Mouse (Mus musculus) MEL (cell line): ENCODE results near the gene Bcas3. TPM values are rescaled to one million over a fixed set of nuclear protein-coding genes. Genes with fewer than 3 reads are reported as not detected.

Experiments used
- DNase-seq: peaks from one replicate; pipeline ENCODE4 v3.0.0; 2011; ENCODE audit warnings: low read depth, low spot score
- H3K27ac ChIP-seq: 2 replicates; pipeline ENCODE4 v1.5.1; 2012; ENCODE audit warnings: low read depth, mild to moderate bottlenecking, control low read depth, low read length, moderate library complexity; ENCODE audit not compliant: control insufficient read depth
- H3K27me3 ChIP-seq, 2 experiments: fragments of 150-350 bp in 1 of 2; sonication (generic) in 1 of 2; 2 replicates each; pipeline ENCODE4 v1.6.1; 2012; ENCODE audit warnings: low read length in 2 of 2, mild to moderate bottlenecking in 2 of 2, improper control_type of control experiment in 1 of 2, moderate library complexity in 1 of 2; ENCODE audit not compliant: insufficient read depth in 2 of 2, control insufficient read depth in 1 of 2
- H3K36me3 ChIP-seq, 2 experiments: 2 replicates each; pipeline ENCODE4 v1.6.1; 2012 to 2014; ENCODE audit warnings: low read length in 2 of 2, improper control_type of control experiment in 1 of 2, inconsistent platforms in 1 of 2, mild to moderate bottlenecking in 1 of 2; ENCODE audit not compliant: insufficient read depth in 2 of 2, control insufficient read depth in 1 of 2
- H3K4me1 ChIP-seq, 2 experiments: fragments of 150-350 bp in 1 of 2; sonication (generic) in 1 of 2; 2 replicates each; pipeline ENCODE4 v1.6.1; 2012; ENCODE audit warnings: low read length in 2 of 2, improper control_type of control experiment in 1 of 2, mild to moderate bottlenecking in 1 of 2; ENCODE audit not compliant: insufficient read depth in 2 of 2, control insufficient read depth in 1 of 2
- H3K4me3 ChIP-seq, 2 experiments: fragments of 150-350 bp in 1 of 2; sonication (generic) in 1 of 2; 2 replicates each; pipeline ENCODE4 v1.5.1; 2012; ENCODE audit warnings: low read depth in 2 of 2, low read length in 2 of 2, mild to moderate bottlenecking in 2 of 2, moderate library complexity in 2 of 2, control low read depth in 1 of 2, improper control_type of control experiment in 1 of 2; ENCODE audit not compliant: control insufficient read depth in 1 of 2, insufficient read depth in 1 of 2
- H3K79me2 ChIP-seq: 2 replicates; pipeline ENCODE4 v1.6.1; 2012; ENCODE audit warnings: mild to moderate bottlenecking, low read length, moderate library complexity; ENCODE audit not compliant: control insufficient read depth, poor library complexity, insufficient read depth
- H3K9ac ChIP-seq: 2 replicates; pipeline ENCODE4 v1.6.1; 2012; ENCODE audit warnings: low read depth, mild to moderate bottlenecking, control low read depth, low read length, moderate library complexity; ENCODE audit not compliant: control insufficient read depth, poor library complexity, severe bottlenecking
- H3K9me3 ChIP-seq: fragments of 150-350 bp; sonication (generic); replicated peaks from 2 replicates; pipeline ENCODE4 v1.6.1; 2012; ENCODE audit warnings: mild to moderate bottlenecking, low read length, improper control_type of control experiment, moderate library complexity; ENCODE audit not compliant: insufficient read depth
- BHLHE40 ChIP-seq: IDR thresholded peaks from 2 replicates; pipeline ENCODE4 v1.6.1; 2012; ENCODE audit warnings: low read depth, mild to moderate bottlenecking, inconsistent platforms, low read length, improper control_type of control experiment, borderline replicate concordance
- CHD1 ChIP-seq: IDR thresholded peaks from 2 replicates; pipeline ENCODE4 v1.6.1; 2012; ENCODE audit warnings: low read depth, mild to moderate bottlenecking, inconsistent platforms, low read length, improper control_type of control experiment
- CTCF ChIP-seq, 3 experiments: IDR thresholded peaks in 2 of 3; conservative IDR thresholded peaks in 1 of 3; 2 replicates each; pipeline ENCODE4 v1.5.1; 2011 to 2012; ENCODE audit warnings: low read length in 3 of 3, low read depth in 2 of 3, mild to moderate bottlenecking in 2 of 3, improper control_type of control experiment in 1 of 3, inconsistent platforms in 1 of 3, mixed read lengths in 1 of 3, moderate library complexity in 1 of 3; ENCODE audit not compliant: control insufficient read depth in 1 of 3, insufficient read depth in 1 of 3, poor library complexity in 1 of 3, severe bottlenecking in 1 of 3
- E2F4 ChIP-seq: IDR thresholded peaks from 2 replicates; pipeline ENCODE4 v1.6.1; 2011; ENCODE audit warnings: low read depth, low read length, improper control_type of control experiment, borderline replicate concordance
- ETS1 ChIP-seq: IDR thresholded peaks from 2 replicates; pipeline ENCODE4 v1.6.1; 2012; ENCODE audit warnings: low read depth, mild to moderate bottlenecking, inconsistent platforms, low read length, improper control_type of control experiment, moderate library complexity
- JUND ChIP-seq: IDR thresholded peaks from 2 replicates; pipeline ENCODE4 v1.6.1; 2011; ENCODE audit warnings: low read depth, mild to moderate bottlenecking, improper control_type of control experiment, low read length
- KAT2A ChIP-seq: conservative IDR thresholded peaks from 2 replicates; pipeline ENCODE4 v1.6.1; 2012; ENCODE audit warnings: low read depth, low read length, improper control_type of control experiment, inconsistent platforms
- MAX ChIP-seq: IDR thresholded peaks from 2 replicates; pipeline ENCODE4 v1.6.1; 2011; ENCODE audit warnings: low read length, improper control_type of control experiment
- MXI1 ChIP-seq: IDR thresholded peaks from 2 replicates; pipeline ENCODE4 v1.6.1; 2011; ENCODE audit warnings: mild to moderate bottlenecking, low read depth, low read length, improper control_type of control experiment
- NRF1 ChIP-seq: IDR thresholded peaks from 2 replicates; pipeline ENCODE4 v1.6.1; 2014; ENCODE audit warnings: low read depth, mild to moderate bottlenecking, inconsistent platforms, low read length, improper control_type of control experiment, moderate library complexity; ENCODE audit not compliant: poor library complexity, insufficient read depth, severe bottlenecking
- POLR2A ChIP-seq, 2 experiments: IDR thresholded peaks; 2 replicates each; pipeline ENCODE4 v1.6.1; 2011 to 2012; ENCODE audit warnings: low read length in 2 of 2, mild to moderate bottlenecking in 2 of 2, control low read depth in 1 of 2, improper control_type of control experiment in 1 of 2, low read depth in 1 of 2, moderate library complexity in 1 of 2; ENCODE audit not compliant: control insufficient read depth in 1 of 2, insufficient read depth in 1 of 2, poor library complexity in 1 of 2
- POLR2AphosphoS5 ChIP-seq: IDR thresholded peaks from 2 replicates; pipeline ENCODE4 v1.6.1; 2012; ENCODE audit warnings: low read depth, borderline replicate concordance, mild to moderate bottlenecking, inconsistent platforms, low read length, moderate library complexity, mixed read lengths
- SMC3 ChIP-seq: IDR thresholded peaks from 2 replicates; pipeline ENCODE4 v1.6.1; 2011; ENCODE audit warnings: low read depth, low read length, improper control_type of control experiment
- TBP ChIP-seq: IDR thresholded peaks from 2 replicates; pipeline ENCODE4 v1.8.0; 2011; ENCODE audit warnings: low read depth, low read length, improper control_type of control experiment
- USF1 ChIP-seq: IDR thresholded peaks from 2 replicates; pipeline ENCODE4 v1.6.1; 2014; ENCODE audit warnings: low read depth, mild to moderate bottlenecking, inconsistent platforms, low read length, improper control_type of control experiment, moderate library complexity
- USF2 ChIP-seq, 2 experiments: IDR thresholded peaks; 2 replicates each; pipeline ENCODE4 v1.6.1; 2011 to 2012; ENCODE audit warnings: improper control_type of control experiment in 2 of 2, low read length in 2 of 2, borderline replicate concordance in 1 of 2, inconsistent platforms in 1 of 2, low read depth in 1 of 2, mild to moderate bottlenecking in 1 of 2; ENCODE audit not compliant: insufficient read depth in 1 of 2
- ZKSCAN1 ChIP-seq: IDR thresholded peaks from 2 replicates; pipeline ENCODE4 v1.6.1; 2012; ENCODE audit warnings: low read depth, mild to moderate bottlenecking, inconsistent platforms, low read length, improper control_type of control experiment, moderate library complexity
- ZMIZ1 ChIP-seq: IDR thresholded peaks from 2 replicates; pipeline ENCODE4 v1.6.1; 2012; ENCODE audit warnings: low read depth, mild to moderate bottlenecking, inconsistent platforms, low read length, improper control_type of control experiment, moderate library complexity
- polyA plus RNA-seq, 2 experiments: library from polyadenylated mRNA; stranded (reverse) in 1 of 2; unstranded in 1 of 2; fragments of >175 nt in 1 of 2; fragments of >200 nt in 1 of 2; gene quantifications; 2 replicates each; pipeline versions ENCODE4 v1.2.1 to v1.2.4; 2012; ENCODE audit warnings: low replicate concordance in 2 of 2, low read depth in 1 of 2; ENCODE audit not compliant: insufficient read length in 2 of 2, insufficient read depth in 1 of 2, missing spikeins in 1 of 2
- total RNA-seq: library from RNA; depleted of rRNA; stranded (reverse); fragments of 300-350 nt; gene quantifications from 2 replicates; pipeline ENCODE4 v1.2.3, GENCODE M21; 2012

Bcas3 gene
- total and polyA plus RNA-seq, 3 experiments: 8.6 to 14.7 TPM; not detected in 1

- peaks cover 0 to 2% of the 10 kb centered on the region in 2 experiments; a peak in 1 of 4 replicates for H3K36me3 ChIP-seq
- H3K79me2 ChIP-seq: no peaks in the 10 kb centered on the region
- H3K27me3 ChIP-seq: no peaks in the 10 kb centered on the region
- H3K4me1 ChIP-seq: peaks cover 5 to 19% of the 10 kb centered on the region in 2 experiments; a peak in 3 of 4 replicates
- no peaks in the 10 kb centered on the region for H3K9me3 ChIP-seq
- no peak overlapping the region for H3K4me3 ChIP-seq
- DNase-seq: no peak
- no peak overlapping the region for H3K9ac ChIP-seq
- TF ChIP-seq E2F4 (no peak), USF1 (no peak), POLR2AphosphoS5 (no peak), POLR2A (IDR thresholded peaks at IDR 0.05; ENCODE audit: control insufficient read depth in 1 of 2, insufficient read depth in 1 of 2, low read depth in 1 of 2, low read length in 2 of 2, poor library complexity in 1 of 2) (no peak), SMC3 (no peak), KAT2A (no peak), ETS1 (no peak), TBP (no peak), ZKSCAN1 (no peak), CTCF (IDR thresholded peaks at IDR 0.05 in 2 of 3, conservative IDR thresholded peaks at IDR 0.05 in 1 of 3; ENCODE audit: control insufficient read depth in 1 of 3, insufficient read depth in 1 of 3, low read depth in 2 of 3, low read length in 3 of 3, poor library complexity in 1 of 3, severe bottlenecking in 1 of 3) (no peak), CHD1 (no peak), ZMIZ1 (no peak), NRF1 (no peak), JUND (no peak)
- H3K27ac ChIP-seq: no peak overlapping the region
Observed at GRCm38 (mm10) chr11:85688440-85688838, 335.5 kb downstream of the Bcas3 start.

GRCm38 (mm10) chr11:85689226-85689625, 336.3 kb downstream of the Bcas3 start:
- Histone ChIP-seq H3K79me2 (no peaks in the 10 kb centered on the region), H3K9ac (no peak overlapping the region), H3K4me3 (no peak overlapping the region), H3K36me3 (peaks cover 0 to 2% of the 10 kb centered on the region in 2 experiments; a peak in 1 of 4 replicates), H3K4me1 (peaks cover 5 to 19% of the 10 kb centered on the region in 2 experiments; a peak in 3 of 4 replicates), H3K27me3 (no peaks in the 10 kb centered on the region), H3K9me3 (no peaks in the 10 kb centered on the region), H3K27ac (no peak overlapping the region)
- DNase-seq: peak; percentile 21
- TF ChIP-seq BHLHE40 (peak; percentile 65; the same call in 1 of the 2 replicates), POLR2A (IDR thresholded peaks at IDR 0.05; ENCODE audit: control insufficient read depth in 1 of 2, insufficient read depth in 1 of 2, low read depth in 1 of 2, low read length in 2 of 2, poor library complexity in 1 of 2) (no peak), USF2 (IDR thresholded peaks at IDR 0.05; ENCODE audit: borderline replicate concordance in 1 of 2, insufficient read depth in 1 of 2, low read depth in 1 of 2, low read length in 2 of 2) (peak in 1 of 2 experiments; percentile 28; a peak in 1 of 4 replicates), USF1 (peak; percentile 76), MAX (no peak), POLR2AphosphoS5 (no peak), MXI1 (no peak)
